Comparison of ENCODE assay signal across 7 mouse cellular contexts in the genomic region with DNA sequence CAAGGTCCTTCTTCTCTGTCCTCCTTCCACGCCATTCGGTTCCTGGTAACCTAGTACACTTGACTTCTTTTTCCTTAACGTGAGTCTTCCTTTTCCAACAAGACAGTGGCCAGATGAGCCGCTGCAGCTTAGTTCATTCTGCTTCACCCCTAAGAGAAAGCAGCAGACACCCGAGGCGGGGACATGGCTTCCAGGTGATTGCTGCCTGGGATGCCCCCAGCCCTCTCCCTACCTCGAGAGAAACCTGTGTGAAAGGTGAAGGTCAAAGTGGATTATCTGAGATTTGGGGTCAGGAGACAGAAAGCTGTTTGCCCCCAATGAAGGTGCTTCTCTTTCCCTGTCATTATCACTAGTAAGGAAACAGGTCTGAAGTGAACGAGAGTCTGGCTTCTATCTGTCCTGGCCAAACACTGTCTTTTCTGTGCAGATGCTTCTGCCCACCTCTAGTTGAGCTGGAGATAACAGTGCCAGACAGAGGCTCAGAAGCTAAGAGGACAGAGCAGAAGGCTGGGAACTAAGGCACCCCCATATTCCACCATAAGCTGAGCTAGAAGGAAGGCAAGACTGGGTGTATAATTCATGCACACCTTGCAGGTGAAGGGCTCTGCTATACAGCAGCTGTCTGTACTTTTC. TPM values are rescaled to one million over a fixed set of nuclear protein-coding genes. Genes with fewer than 3 reads are reported as not detected.
A peak's percentile ranks its signal among the peaks of the same experiment; 100 is the strongest.
DNase-seq lines count a peak whose midpoint lies in the region; ATAC-seq and TF ChIP-seq lines count a peak whose summit lies in the region.

No protein-coding gene starts in this region.

- H3K4me1 ChIP-seq in lung, postnatal 0 days (ENCODE audit: insufficient read depth, low read depth, low read length), result 0 out of 2 replicates have a peak, but pooled peaks cover 3% of the 10 kb centered on the region
- H3K4me1 ChIP-seq in forebrain, postnatal 0 days (ENCODE audit: insufficient read depth), result peaks cover 8% of the 10 kb centered on the region
- peaks cover 9% of the 10 kb centered on the region for H3K4me1 ChIP-seq in limb, embryonic 15.5 days
- H3K4me1 ChIP-seq in stomach, embryonic 15.5 days, result no peaks in the 10 kb centered on the region

- TF ChIP-seq CTCF in lung, postnatal 0 days (IDR thresholded peaks at IDR 0.05), result no peak
- TF ChIP-seq CTCF in forebrain, postnatal 0 days (IDR thresholded peaks at IDR 0.05; ENCODE audit: low read depth), result no peak

- H3K4me2 ChIP-seq in lung, postnatal 0 days (replicated peaks; ENCODE audit: low read depth, low read length), result peak overlapping the region; percentile 39; the same call in 1 of the 2 replicates
- peak overlapping the region; percentile 45 for H3K4me2 ChIP-seq in forebrain, postnatal 0 days (ENCODE audit: low read depth)
- peak overlapping the region; percentile 54 for H3K4me2 ChIP-seq in limb, embryonic 15.5 days
- H3K4me2 ChIP-seq in stomach, embryonic 15.5 days, result peak overlapping the region; percentile 55

- no peak for DNase-seq in lung, postnatal 0 days (ENCODE audit: low spot score)
- no peak for DNase-seq in lung, adult 18-20 months
- DNase-seq in forebrain, postnatal 0 days, result no peak
- DNase-seq in embryo, embryonic 10.5 days (ENCODE audit: low spot score), result no peak
- no peak for DNase-seq in urinary bladder, postnatal 36 days (ENCODE audit: low spot score in 2 of 2)

- no peaks in the 10 kb centered on the region for H3K9me3 ChIP-seq in lung, postnatal 0 days (ENCODE audit: low read length)
- H3K9me3 ChIP-seq in forebrain, postnatal 0 days (ENCODE audit: low read length), result no peaks in the 10 kb centered on the region
- H3K9me3 ChIP-seq in limb, embryonic 15.5 days, result no peaks in the 10 kb centered on the region
- H3K9me3 ChIP-seq in stomach, embryonic 15.5 days, result no peaks in the 10 kb centered on the region

- 40% methylated on average over 8 of the region's 8 CpGs for WGBS in lung, postnatal 0 days
- WGBS in forebrain, postnatal 0 days, result 44% methylated on average over 8 of the region's 8 CpGs
- 46% methylated on average over 8 of the region's 8 CpGs for WGBS in limb, embryonic 15.5 days
- 27% methylated on average over 8 of the region's 8 CpGs for WGBS in stomach, embryonic 15.5 days

- H3K36me3 ChIP-seq in lung, postnatal 0 days (ENCODE audit: insufficient read depth, low read length), result 0 out of 2 replicates have a peak, but pooled peaks cover 13% of the 10 kb centered on the region
- peaks cover 35% of the 10 kb centered on the region for H3K36me3 ChIP-seq in forebrain, postnatal 0 days (ENCODE audit: insufficient read depth)
- H3K36me3 ChIP-seq in limb, embryonic 15.5 days, result peaks cover 39% of the 10 kb centered on the region
- peaks cover 13% of the 10 kb centered on the region for H3K36me3 ChIP-seq in stomach, embryonic 15.5 days

- no peak for TF ChIP-seq EP300 in lung, postnatal 0 days (IDR thresholded peaks at IDR 0.05)

- no peaks in the 10 kb centered on the region for H3K27me3 ChIP-seq in lung, postnatal 0 days (replicated peaks; ENCODE audit: insufficient read depth, low read length)
- no peaks in the 10 kb centered on the region for H3K27me3 ChIP-seq in forebrain, postnatal 0 days (ENCODE audit: insufficient read depth, low read length)
- H3K27me3 ChIP-seq in limb, embryonic 15.5 days, result peaks cover 5% of the 10 kb centered on the region; the same call in 1 of the 2 replicates
- 0 out of 2 replicates have a peak, but pooled peaks cover 3% of the 10 kb centered on the region for H3K27me3 ChIP-seq in stomach, embryonic 15.5 days (replicated peaks)

- no peak overlapping the region for H3K4me3 ChIP-seq in lung, postnatal 0 days (ENCODE audit: low read depth, low read length)
- peak overlapping the region; percentile 23; the same call in 1 of the 2 replicates for H3K4me3 ChIP-seq in forebrain, postnatal 0 days (ENCODE audit: low read depth, low read length)
- peak overlapping the region; percentile 34; the same call in 1 of the 2 replicates for H3K4me3 ChIP-seq in limb, embryonic 15.5 days
- H3K4me3 ChIP-seq in stomach, embryonic 15.5 days (replicated peaks), result peak overlapping the region; percentile 31

- no peak for ATAC-seq in lung, postnatal 0 days
- ATAC-seq in forebrain, postnatal 0 days, result no peak
- ATAC-seq in limb, embryonic 15.5 days (ENCODE audit: insufficient number of reproducible peaks, low FRiP score, low TSS enrichment, low read depth), result no peak
- ATAC-seq in stomach, embryonic 15.5 days (ENCODE audit: insufficient read depth, low FRiP score, low read depth), result no peak

- no peak overlapping the region for H3K9ac ChIP-seq in lung, postnatal 0 days (replicated peaks; ENCODE audit: low read depth)
- no peak overlapping the region for H3K9ac ChIP-seq in forebrain, postnatal 0 days
- no peak overlapping the region for H3K9ac ChIP-seq in limb, embryonic 15.5 days
- H3K9ac ChIP-seq in stomach, embryonic 15.5 days, result peak overlapping the region; percentile 4; the same call in 1 of the 2 replicates

- H3K27ac ChIP-seq in lung, postnatal 0 days (ENCODE audit: low read length), result no peak overlapping the region
- no peak overlapping the region for H3K27ac ChIP-seq in forebrain, postnatal 0 days (ENCODE audit: low read depth, low read length)
- H3K27ac ChIP-seq in limb, embryonic 15.5 days, result no peak overlapping the region
- H3K27ac ChIP-seq in stomach, embryonic 15.5 days, result no peak overlapping the region

RNA-seq across cellular contexts. Expression of gene Impdh1, which starts 16.8 kb away (rescaled TPM):
- polyA plus RNA-seq in lung, postnatal 0 days (2015; fragmentation: Nextera tagmentation; extraction: Ambion mirVana), result 93.8 and 106 TPM in 2 replicates
- 27.2 and 42.8 TPM in 2 replicates for total RNA-seq in forebrain, postnatal 0 days (2014; rRNA removed)
- 65.9 and 70.6 TPM in 2 replicates for polyA plus RNA-seq in forebrain, postnatal 0 days (2015; fragmentation: Nextera tagmentation; extraction: Ambion mirVana)
- polyA plus RNA-seq in limb, embryonic 15.5 days (2015; fragmentation: Nextera tagmentation; extraction: Ambion mirVana), result 50.4 and 56.8 TPM in 2 replicates
- polyA plus RNA-seq in stomach, embryonic 15.5 days (2015; fragmentation: Nextera tagmentation; extraction: Ambion mirVana), result 45.8 and 46.0 TPM in 2 replicates

RNA-seq across cellular contexts. Expression of gene Prrt4, which starts 20.0 kb away (rescaled TPM):
- polyA plus RNA-seq in lung, postnatal 0 days (2015; fragmentation: Nextera tagmentation; extraction: Ambion mirVana), result 2.0 and 2.5 TPM in 2 replicates
- 17.6 and 23.5 TPM in 2 replicates for total RNA-seq in forebrain, postnatal 0 days (2014; rRNA removed)
- 9.0 and 12.1 TPM in 2 replicates for polyA plus RNA-seq in forebrain, postnatal 0 days (2015; fragmentation: Nextera tagmentation; extraction: Ambion mirVana)
- polyA plus RNA-seq in limb, embryonic 15.5 days (2015; fragmentation: Nextera tagmentation; extraction: Ambion mirVana), result 0.67 and 0.83 TPM in 2 replicates
- polyA plus RNA-seq in stomach, embryonic 15.5 days (2015; fragmentation: Nextera tagmentation; extraction: Ambion mirVana), result 0.58 and 0.68 TPM in 2 replicates

RNA-seq across cellular contexts. Expression of gene Rbm28, which starts 34.5 kb away (rescaled TPM):
- polyA plus RNA-seq in lung, postnatal 0 days (2015; fragmentation: Nextera tagmentation; extraction: Ambion mirVana), result 16.9 and 19.1 TPM in 2 replicates
- total RNA-seq in forebrain, postnatal 0 days (2014; rRNA removed), result 32.8 and 33.5 TPM in 2 replicates
- polyA plus RNA-seq in forebrain, postnatal 0 days (2015; fragmentation: Nextera tagmentation; extraction: Ambion mirVana), result 14.7 and 18.0 TPM in 2 replicates
- polyA plus RNA-seq in limb, embryonic 15.5 days (2015; fragmentation: Nextera tagmentation; extraction: Ambion mirVana), result 30.7 and 31.5 TPM in 2 replicates
- 27.6 and 28.1 TPM in 2 replicates for polyA plus RNA-seq in stomach, embryonic 15.5 days (2015; fragmentation: Nextera tagmentation; extraction: Ambion mirVana)
